Mouse (Mus musculus): Measurements from ENCODE around the gene Bpnt1.
"Not testable (repeated sequence)": the region's sequence is repeated elsewhere in the genome, so short reads cannot be mapped to it uniquely, and the experiment has no call there.

The Bpnt1 gene

GRCm38 (mm10) chr1:185331983-185332430, at the start of gene Bpnt1:
Bpnt1 (plus strand) TSS chr1:185332149.
- peak; percentile 96 for DNase-seq (ENCODE audit: inconsistent ontology term)

GRCm38 (mm10) chr1:185282846-185283245, 49.1 kb upstream of the Bpnt1 start:
- DNase-seq (ENCODE audit: inconsistent ontology term): no peak

- no peak for DNase-seq (ENCODE audit: inconsistent ontology term)
Measured at GRCm38 (mm10) chr1:185283247-185283646, 48.7 kb upstream of the Bpnt1 start.

- peak; percentile 73 for DNase-seq (ENCODE audit: inconsistent ontology term)
Measured at GRCm38 (mm10) chr1:185284740-185285139, 47.2 kb upstream of the Bpnt1 start.

- DNase-seq (ENCODE audit: inconsistent ontology term): peak; percentile 67
Measured at GRCm38 (mm10) chr1:185285171-185285570, 46.8 kb upstream of the Bpnt1 start.

GRCm38 (mm10) chr1:185287066-185287465, 44.9 kb upstream of the Bpnt1 start:
- no peak for DNase-seq (ENCODE audit: inconsistent ontology term)

- peak; percentile 35 for DNase-seq (ENCODE audit: inconsistent ontology term)
Measured at GRCm38 (mm10) chr1:185289231-185289630, 42.7 kb upstream of the Bpnt1 start.

GRCm38 (mm10) chr1:185291336-185291735, 40.6 kb upstream of the Bpnt1 start:
- no peak for DNase-seq (ENCODE audit: inconsistent ontology term)

GRCm38 (mm10) chr1:185292646-185293360, 39.1 kb upstream of the Bpnt1 start:
- DNase-seq (ENCODE audit: inconsistent ontology term): no peak

- no peak for DNase-seq (ENCODE audit: inconsistent ontology term)
Measured at GRCm38 (mm10) chr1:185296850-185297249, 35.1 kb upstream of the Bpnt1 start.

- DNase-seq (ENCODE audit: inconsistent ontology term): no peak
Measured at GRCm38 (mm10) chr1:185298496-185298895, 33.5 kb upstream of the Bpnt1 start.

- DNase-seq (ENCODE audit: inconsistent ontology term): no peak
Measured at GRCm38 (mm10) chr1:185302816-185303215, 29.1 kb upstream of the Bpnt1 start.

- no peak for DNase-seq (ENCODE audit: inconsistent ontology term)
Measured at GRCm38 (mm10) chr1:185306836-185307235, 25.1 kb upstream of the Bpnt1 start.

- no peak for DNase-seq (ENCODE audit: inconsistent ontology term)
Measured at GRCm38 (mm10) chr1:185307645-185308044, 24.3 kb upstream of the Bpnt1 start.

- no peak for DNase-seq (ENCODE audit: inconsistent ontology term)
Measured at GRCm38 (mm10) chr1:185308334-185308733, 23.6 kb upstream of the Bpnt1 start.

- DNase-seq (ENCODE audit: inconsistent ontology term): no peak
Measured at GRCm38 (mm10) chr1:185308908-185309307, 23.0 kb upstream of the Bpnt1 start.

GRCm38 (mm10) chr1:185311949-185312348, 20.0 kb upstream of the Bpnt1 start:
- DNase-seq (ENCODE audit: inconsistent ontology term): no peak

GRCm38 (mm10) chr1:185314546-185314945, 17.4 kb upstream of the Bpnt1 start:
- DNase-seq (ENCODE audit: inconsistent ontology term): no peak

GRCm38 (mm10) chr1:185315846-185316568, 15.9 kb upstream of the Bpnt1 start:
- no peak for DNase-seq (ENCODE audit: inconsistent ontology term)

- DNase-seq (ENCODE audit: inconsistent ontology term): not testable (repeated sequence)
Measured at GRCm38 (mm10) chr1:185327754-185328345, 4.1 kb upstream of the Bpnt1 start.

- DNase-seq (ENCODE audit: inconsistent ontology term): peak; percentile 90
Measured at GRCm38 (mm10) chr1:185328721-185329610, 3.0 kb upstream of the Bpnt1 start, which contains the start of gene Iars2. Iars2 (minus strand) TSS chr1:185329396.

GRCm38 (mm10) chr1:185329851-185330250, 2.1 kb upstream of the Bpnt1 start:
- no peak for DNase-seq (ENCODE audit: inconsistent ontology term)

Measured in Muller cell, postnatal 12 days (primary cell).